Comparison of ENCODE assay signal across 20 mouse cellular contexts in the genomic region with DNA sequence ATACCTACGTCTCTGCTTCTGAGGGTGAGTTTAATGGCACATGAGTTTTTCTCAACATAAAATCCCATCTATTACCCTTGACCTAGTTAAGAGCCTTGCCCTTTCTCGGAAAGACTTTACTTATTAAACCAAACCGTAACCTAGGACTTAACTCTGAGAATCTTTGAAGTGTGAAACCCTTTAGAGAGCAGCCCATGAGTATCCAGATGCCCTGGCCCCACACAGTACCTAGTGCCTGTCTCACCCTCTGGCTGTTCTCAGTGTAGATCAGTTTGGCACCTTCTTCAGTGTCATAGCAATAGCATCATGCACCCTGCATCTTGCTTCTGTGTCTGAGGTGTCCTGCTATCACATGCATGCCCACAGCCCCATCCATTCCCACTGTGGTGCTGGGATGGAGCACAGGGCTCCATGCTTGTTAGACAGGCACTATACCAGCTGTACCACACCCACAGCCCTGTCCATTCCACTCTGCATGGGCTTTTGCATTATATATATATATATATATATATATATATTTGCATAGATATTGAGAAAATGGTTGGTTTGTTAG. TPM values are rescaled to one million over a fixed set of nuclear protein-coding genes. Genes with fewer than 3 reads are reported as not detected.
"Had no signal": no experiment of that assay in that cellular context is flagged by ENCODE, and none has a peak within 500 bp of the region (broad histone marks: within the 10 kb centered on the region; RNA-seq: fewer than 3 reads in every experiment).

No protein-coding gene starts in this region.

- DNase-seq: lung, adult 2 months; lung, postnatal 36 days; retina, postnatal 1 day; right cerebral cortex, postnatal 4 days; spleen, adult 18-20 months had no signal

- H3K4me3 ChIP-seq: left cerebral cortex, adult 2 months; limb, embryonic 10.5 days; liver, embryonic 15.5 days; midbrain, embryonic 12.5 days; neural tube, embryonic 13.5 days; stomach, embryonic 15.5 days had no signal

- H3K36me3 ChIP-seq: limb, embryonic 10.5 days; liver, embryonic 15.5 days; midbrain, embryonic 12.5 days; neural tube, embryonic 13.5 days; stomach, embryonic 15.5 days had no signal

- H3K9ac ChIP-seq: liver, embryonic 15.5 days; midbrain, embryonic 12.5 days; neural tube, embryonic 13.5 days; stomach, embryonic 15.5 days had no signal

- H3K27ac ChIP-seq: hindbrain, postnatal 0 days; left cerebral cortex, adult 2 months; limb, embryonic 10.5 days; liver, embryonic 15.5 days; midbrain, embryonic 12.5 days; neural tube, embryonic 13.5 days; stomach, embryonic 15.5 days had no signal

- H3K9me3 ChIP-seq: limb, embryonic 10.5 days; liver, embryonic 15.5 days; neural tube, embryonic 13.5 days; stomach, embryonic 15.5 days had no signal

- H3K4me1 ChIP-seq: limb, embryonic 10.5 days; liver, embryonic 15.5 days; neural tube, embryonic 13.5 days; stomach, embryonic 15.5 days had no signal

- ATAC-seq: hindbrain, postnatal 0 days; lung, postnatal 0 days; midbrain, embryonic 16.5 days had no signal

- H3K4me2 ChIP-seq: liver, embryonic 11.5 days; liver, embryonic 15.5 days; midbrain, embryonic 12.5 days; neural tube, embryonic 13.5 days; stomach, embryonic 15.5 days had no signal

- H3K27me3 ChIP-seq: liver, embryonic 15.5 days; midbrain, embryonic 12.5 days; neural tube, embryonic 13.5 days; stomach, embryonic 15.5 days had no signal

RNA-seq across cellular contexts. Expression of gene Galntl5, which starts 1.2 kb away (rescaled TPM):
- total RNA-seq: hindbrain, postnatal 0 days; layer of hippocampus, postnatal 25 days; left cerebral cortex, adult 2 months; left cerebral cortex, postnatal 14 days; megakaryocyte-erythroid progenitor cell, adult 5-6 weeks had no signal
- polyA plus RNA-seq: hindbrain, postnatal 0 days; intestine, embryonic 14.5 days; limb, embryonic 10.5 days; limb, embryonic 14.5 days; liver, embryonic 11.5 days; liver, embryonic 15.5 days; lung, adult 2 months; lung, postnatal 0 days; midbrain, embryonic 12.5 days; midbrain, embryonic 16.5 days; neural tube, embryonic 13.5 days; stomach, embryonic 15.5 days had no signal

RNA-seq across cellular contexts. Expression of gene E130116L18Rik, which starts 42.9 kb away (rescaled TPM):
- total RNA-seq: hindbrain, postnatal 0 days; layer of hippocampus, postnatal 25 days; left cerebral cortex, adult 2 months; left cerebral cortex, postnatal 14 days; megakaryocyte-erythroid progenitor cell, adult 5-6 weeks had no signal
- polyA plus RNA-seq: intestine, embryonic 14.5 days; limb, embryonic 10.5 days; limb, embryonic 14.5 days; liver, embryonic 11.5 days; liver, embryonic 15.5 days; lung, adult 2 months; midbrain, embryonic 12.5 days; midbrain, embryonic 16.5 days; neural tube, embryonic 13.5 days; stomach, embryonic 15.5 days had no signal
